Comparison of ENCODE assay signal across 8 mouse cellular contexts in the genomic region with DNA sequence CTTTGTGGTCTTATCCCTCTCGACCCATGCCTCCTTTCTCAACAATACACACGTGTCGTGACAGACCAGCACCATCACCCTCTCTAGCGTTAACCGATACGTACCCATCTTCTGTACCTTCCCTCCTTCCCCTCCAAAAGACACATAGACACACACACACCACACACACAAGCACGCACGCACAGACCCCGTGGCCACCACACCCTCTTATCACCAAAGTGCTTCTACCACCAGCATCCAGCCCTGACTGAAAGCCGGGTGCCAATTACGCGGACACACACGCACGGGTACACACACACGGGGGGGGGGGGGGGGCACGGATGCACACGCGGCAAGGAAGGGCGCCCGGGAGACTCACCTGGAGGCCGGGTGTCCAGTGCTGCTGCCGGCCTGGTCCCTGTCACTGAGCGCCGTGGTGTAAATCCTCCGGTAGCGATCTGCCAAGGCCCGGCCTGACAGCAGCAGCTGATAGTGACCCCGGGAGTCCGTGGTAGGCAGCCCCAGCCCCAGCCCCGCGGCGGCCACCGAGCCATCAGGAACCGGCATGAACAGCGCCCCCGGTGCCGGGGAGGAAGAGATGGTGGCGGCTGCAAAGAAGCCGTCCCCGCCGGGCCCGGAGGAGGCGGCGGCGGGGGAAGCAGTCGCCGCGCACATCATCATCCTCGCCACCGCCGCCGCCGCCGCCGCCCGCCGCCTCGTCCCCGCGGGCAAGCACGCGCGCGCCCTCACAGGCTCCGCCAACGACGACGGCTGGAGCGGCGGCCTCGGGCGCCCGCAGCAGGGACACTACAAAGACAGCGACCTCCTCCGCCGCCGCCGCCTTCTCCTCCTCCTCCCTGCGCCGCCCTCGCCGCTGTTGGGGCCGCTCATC. TPM values are rescaled to one million over a fixed set of nuclear protein-coding genes. Genes with fewer than 3 reads are reported as not detected.
DNase-seq lines count a peak whose midpoint lies in the region; ATAC-seq and TF ChIP-seq lines count a peak whose summit lies in the region.

No protein-coding gene starts in this region.

- peak overlapping the region; percentile 77 for H3ac ChIP-seq in C2C12 (ENCODE audit: control insufficient read depth, insufficient read length, low read depth)

- WGBS in embryonic facial prominence, embryonic 11.5 days = under 1% methylated on average over 62 of the region's 83 CpGs
- under 1% methylated on average over 81 of the region's 83 CpGs for WGBS in liver, embryonic 15.5 days (ENCODE audit: insufficient replicate concordance)
- under 1% methylated on average over 37 of the region's 83 CpGs for whole genome bisulfite sequencing in neural tube, embryonic 11.5 days

- H3K79me3 ChIP-seq in C2C12 (ENCODE audit: low read depth) = peaks cover 40% of the 10 kb centered on the region

- DNase-seq in T-cell, adult 2 months (ENCODE audit: low spot score) = peak; percentile 65
- peak; percentile 59 for DNase-seq in embryonic facial prominence, embryonic 11.5 days (ENCODE audit: low spot score)
- DNase-seq in heart, adult 9 months (ENCODE audit: low spot score in 2 of 2) = peak; percentile 12 to 41
- peak; percentile 57 to 77 for DNase-seq in kidney, postnatal 25 days
- peak; percentile 51 for DNase-seq in neural tube, embryonic 11.5 days (ENCODE audit: low spot score)
- DNase-seq in thymus, postnatal 4 days = peak; percentile 83

- H3K79me2 ChIP-seq in C2C12 (ENCODE audit: control insufficient read depth, insufficient read depth) = peaks cover 52% of the 10 kb centered on the region

- peak overlapping the region; percentile 78 for H3K4me2 ChIP-seq in embryonic facial prominence, embryonic 11.5 days (ENCODE audit: low read depth, low read length)
- peak overlapping the region; percentile 93 for H3K4me2 ChIP-seq in liver, embryonic 15.5 days
- H3K4me2 ChIP-seq in neural tube, embryonic 11.5 days (ENCODE audit: low read depth) = peak overlapping the region; percentile 70

- peak; percentile 29 for TF ChIP-seq CTCF in C2C12 (IDR thresholded peaks at IDR 0.05; ENCODE audit: control insufficient read depth, insufficient read depth, insufficient read length)

- H3K9me3 ChIP-seq in embryonic facial prominence, embryonic 11.5 days (replicated peaks; ENCODE audit: control insufficient read depth, low read length) = no peaks in the 10 kb centered on the region
- H3K9me3 ChIP-seq in liver, embryonic 15.5 days (replicated peaks) = no peaks in the 10 kb centered on the region
- H3K9me3 ChIP-seq in neural tube, embryonic 11.5 days (ENCODE audit: control insufficient read depth, low read length) = no peaks in the 10 kb centered on the region

- H3K27ac ChIP-seq in embryonic facial prominence, embryonic 11.5 days (replicated peaks; ENCODE audit: low read depth, low read length) = peak overlapping the region; percentile 88
- peak overlapping the region; percentile 92 for H3K27ac ChIP-seq in liver, embryonic 15.5 days (replicated peaks)
- peak overlapping the region; percentile 95 for H3K27ac ChIP-seq in neural tube, embryonic 11.5 days (ENCODE audit: low read depth, low read length)

- peak; percentile 63 for ATAC-seq in embryonic facial prominence, embryonic 11.5 days (replicated peaks; ENCODE audit: insufficient number of reproducible peaks, low FRiP score, low TSS enrichment, low read depth)
- peak; percentile 41 for ATAC-seq in liver, embryonic 15.5 days (ENCODE audit: insufficient read depth)
- peak; percentile 69 for ATAC-seq in neural tube, embryonic 11.5 days (ENCODE audit: insufficient read depth, low FRiP score, low TSS enrichment)

- no peaks in the 10 kb centered on the region for H3K36me3 ChIP-seq in C2C12 (ENCODE audit: control insufficient read depth, insufficient read depth)
- H3K36me3 ChIP-seq in embryonic facial prominence, embryonic 11.5 days (replicated peaks; ENCODE audit: control insufficient read depth, insufficient read depth, low read depth, low read length) = no peaks in the 10 kb centered on the region
- no peaks in the 10 kb centered on the region for H3K36me3 ChIP-seq in liver, embryonic 15.5 days (replicated peaks)
- no peaks in the 10 kb centered on the region for H3K36me3 ChIP-seq in neural tube, embryonic 11.5 days (ENCODE audit: control insufficient read depth, insufficient read depth, low read length)

- peak overlapping the region; percentile 55 for H3K4me3 ChIP-seq in C2C12 (ENCODE audit: insufficient read depth, poor library complexity, severe bottlenecking)
- peak overlapping the region; percentile 80 for H3K4me3 ChIP-seq in embryonic facial prominence, embryonic 11.5 days (ENCODE audit: low read depth, low read length)
- peak overlapping the region; percentile 79 for H3K4me3 ChIP-seq in liver, embryonic 15.5 days (replicated peaks)
- H3K4me3 ChIP-seq in neural tube, embryonic 11.5 days (ENCODE audit: low read depth, low read length) = peak overlapping the region; percentile 76

- H3K27me3 ChIP-seq in C2C12 (ENCODE audit: control insufficient read depth, insufficient read depth, insufficient read length) = no peaks in the 10 kb centered on the region
- H3K27me3 ChIP-seq in embryonic facial prominence, embryonic 11.5 days (ENCODE audit: control insufficient read depth, insufficient read depth, low read length) = no peaks in the 10 kb centered on the region
- no peaks in the 10 kb centered on the region for H3K27me3 ChIP-seq in liver, embryonic 15.5 days
- no peaks in the 10 kb centered on the region for H3K27me3 ChIP-seq in neural tube, embryonic 11.5 days (ENCODE audit: control insufficient read depth, insufficient read depth, low read length)

- peak overlapping the region; percentile 84 for H3K9ac ChIP-seq in embryonic facial prominence, embryonic 11.5 days (replicated peaks; ENCODE audit: low read length)
- H3K9ac ChIP-seq in liver, embryonic 15.5 days = peak overlapping the region; percentile 82
- H3K9ac ChIP-seq in neural tube, embryonic 11.5 days (ENCODE audit: low read length) = peak overlapping the region; percentile 82

- no peaks in the 10 kb centered on the region for H3K4me1 ChIP-seq in embryonic facial prominence, embryonic 11.5 days (ENCODE audit: control insufficient read depth, insufficient read depth, low read length)
- H3K4me1 ChIP-seq in liver, embryonic 15.5 days (replicated peaks) = peaks cover 61% of the 10 kb centered on the region
- H3K4me1 ChIP-seq in neural tube, embryonic 11.5 days (ENCODE audit: control insufficient read depth, insufficient read depth, low read length) = peaks cover 9% of the 10 kb centered on the region

TF ChIP-seq in C2C12, 6 proteins besides CTCF, POLR2A, EP300 and RAD21:
- TF ChIP-seq MYOD1 (IDR thresholded peaks at IDR 0.05; ENCODE audit: control insufficient read depth, insufficient read length, low read depth) (no peak), MYOG (IDR thresholded peaks at IDR 0.05; ENCODE audit: control insufficient read depth, extremely low read depth, insufficient read length) (no peak), USF1 (IDR thresholded peaks at IDR 0.05; ENCODE audit: low read depth) (no peak), FOSL1 (IDR thresholded peaks at IDR 0.05; ENCODE audit: insufficient read depth, low read length, poor library complexity, severe bottlenecking) (no peak), CEBPB (IDR thresholded peaks at IDR 0.05; ENCODE audit: low read depth) (no peak), MAX (IDR thresholded peaks at IDR 0.05) (no peak)

RNA-seq across cellular contexts. Expression of gene Mycbp2, which starts 0.5 kb away (rescaled TPM):
- polyA plus RNA-seq in C2C12 (2012; fragmentation: generic; extraction: Trizol) = 5.9 TPM
- polyA plus RNA-seq in embryonic facial prominence, embryonic 11.5 days (2014; fragmentation: Nextera tagmentation; extraction: Ambion mirVana) = 19.2 and 21.8 TPM in 2 replicates
- 6.4 and 7.2 TPM in 2 replicates for polyA plus RNA-seq in liver, embryonic 15.5 days (2015; fragmentation: Nextera tagmentation; extraction: Ambion mirVana)
- 29.4 and 32.3 TPM in 2 replicates for polyA plus RNA-seq in neural tube, embryonic 11.5 days (2014; fragmentation: Nextera tagmentation; extraction: Ambion mirVana)

Comparison
In these comparisons a context has a peak if more than half of its experiments do, and no peak if none do; other contexts are left out.
1. Peak in every context shown above with its lines: DNase-seq, ATAC-seq, H3K4me3 ChIP-seq and H3K27ac ChIP-seq.
2. DNase-seq: peak in every context shown above with its lines; median percentile 83 in thymus, postnatal 4 days; 67 in kidney, postnatal 25 days; 65 in T-cell, adult 2 months; 59 in embryonic facial prominence, embryonic 11.5 days; 51 in neural tube, embryonic 11.5 days; 26 in heart, adult 9 months.